Mouse (Mus musculus): Measurements from ENCODE around the gene Rhod.
"Not testable (repeated sequence)": the region's sequence is repeated elsewhere in the genome, so short reads cannot be mapped to it uniquely, and the experiment has no call there.

The Rhod gene

GRCm38 (mm10) chr19:4409062-4409461 lies 30.2 kb downstream of the Rhod start:
- DNase-seq (ENCODE audit: low read depth): no peak

GRCm38 (mm10) chr19:4404840-4405239 lies 34.4 kb downstream of the Rhod start:
- no peak for DNase-seq (ENCODE audit: low read depth)

GRCm38 (mm10) chr19:4398959-4399358 lies 40.3 kb downstream of the Rhod start:
- no peak for DNase-seq (ENCODE audit: low read depth)

- DNase-seq (ENCODE audit: low read depth): no peak
These were observed 40.6 kb downstream of the Rhod start for GRCm38 (mm10) chr19:4398630-4398948.

- peak; percentile 77 for DNase-seq (ENCODE audit: low read depth)
These were observed 41.2 kb downstream of the Rhod start, which contains the start of gene Kdm2a for GRCm38 (mm10) chr19:4397798-4398629. Kdm2a (minus strand) TSS chr19:4398285.

GRCm38 (mm10) chr19:4396998-4397797 lies 42.0 kb downstream of the Rhod start:
- peak; percentile 99 for DNase-seq (ENCODE audit: low read depth)

GRCm38 (mm10) chr19:4396081-4396997 lies 42.9 kb downstream of the Rhod start:
- DNase-seq (ENCODE audit: low read depth): no peak

- no peak for DNase-seq (ENCODE audit: low read depth)
These were observed 52.0 kb downstream of the Rhod start for GRCm38 (mm10) chr19:4387276-4387675.

GRCm38 (mm10) chr19:4385026-4385425 lies 54.2 kb downstream of the Rhod start:
- no peak for DNase-seq (ENCODE audit: low read depth)

- DNase-seq (ENCODE audit: low read depth): peak; percentile 44
These were observed 54.9 kb downstream of the Rhod start for GRCm38 (mm10) chr19:4384322-4384721.

- DNase-seq (ENCODE audit: low read depth): no peak
These were observed 55.9 kb downstream of the Rhod start for GRCm38 (mm10) chr19:4383306-4383705.

GRCm38 (mm10) chr19:4382303-4382702 lies 56.9 kb downstream of the Rhod start:
- DNase-seq (ENCODE audit: low read depth): not testable (repeated sequence)
